Mouse (Mus musculus) effector memory CD4-positive, alpha-beta T cell, adult 7 months (primary cell): ENCODE results near the gene Obp2b. TPM values are rescaled to one million over a fixed set of nuclear protein-coding genes. Genes with fewer than 3 reads are reported as not detected.

Source experiments
- polyA plus RNA-seq: library from polyadenylated mRNA; unstranded; fragments of 100-300 nt; shearing (Covaris generic); gene quantifications from one replicate; pipeline ENCODE4 v1.2.1, GENCODE M21; 2017

Obp2b gene
- polyA plus RNA-seq = not detected

GRCm38 (mm10) chr2:25736709-25737108, at the start of gene Obp2b:
Gene Obp2b (plus strand): TSS chr2:25737009.

GRCm38 (mm10) chr2:25699743-25700142, 37.1 kb upstream of the Obp2b start, which contains the start of gene Obp2a:
Gene Obp2a (plus strand): TSS chr2:25700043.

GRCm38 (mm10) chr2:25706643-25707481, 29.9 kb upstream of the Obp2b start, which contains the start of gene Bmyc:
Gene Bmyc (plus strand): TSS chr2:25706739.

GRCm38 (mm10) chr2:25765269-25765668, 28.5 kb downstream of the Obp2b start, which contains the start of gene Lcn3:
Gene Lcn3 (plus strand): TSS chr2:25765569.

GRCm38 (mm10) chr2:25776717-25777116, 39.9 kb downstream of the Obp2b start, which contains the start of gene Lcn11:
Gene Lcn11 (plus strand): TSS chr2:25777017.

GRCm38 (mm10) chr2:25781957-25782356, 45.1 kb downstream of the Obp2b start, which contains the start of gene Gm13539:
Gene Gm13539 (plus strand): TSS chr2:25782257.

Other genes starting within 250 kb of the Obp2b start
- gene Lcn12, start 243.1 kb upstream of the Obp2b start, polyA plus RNA-seq = not detected
- 71.7 TPM for gene Fbxw5, start 236.3 kb upstream of the Obp2b start, polyA plus RNA-seq
- 4.6 TPM for gene C8g, start 235.3 kb upstream of the Obp2b start, polyA plus RNA-seq
- gene Traf2, start 190.1 kb upstream of the Obp2b start, polyA plus RNA-seq = 81.5 TPM
- 237 TPM for gene Edf1, start 179.2 kb upstream of the Obp2b start, polyA plus RNA-seq
- gene Mamdc4, start 162.2 kb upstream of the Obp2b start, polyA plus RNA-seq = 1.4 TPM
- 49.8 TPM for gene Phpt1, start 161.8 kb upstream of the Obp2b start, polyA plus RNA-seq
- gene Ajm1, start 155.3 kb upstream of the Obp2b start, polyA plus RNA-seq = 1.1 TPM
- 33.1 TPM for gene Rabl6, start 128.5 kb upstream of the Obp2b start, polyA plus RNA-seq
- gene Ccdc183, start 119.3 kb upstream of the Obp2b start, polyA plus RNA-seq = 0.22 TPM
- gene Tmem141, start 115.0 kb upstream of the Obp2b start, polyA plus RNA-seq = 4.9 TPM
- gene Fcna, start 109.0 kb upstream of the Obp2b start, polyA plus RNA-seq = not detected
- not detected for gene Lcn8, start 83.9 kb upstream of the Obp2b start, polyA plus RNA-seq
- gene Lcn5, start 79.1 kb upstream of the Obp2b start, polyA plus RNA-seq = not detected
- not detected for gene Lcn6, start 60.2 kb upstream of the Obp2b start, polyA plus RNA-seq
- 0.46 TPM for gene Lcn10, start 54.3 kb upstream of the Obp2b start, polyA plus RNA-seq
- gene Obp2a, start 37.0 kb upstream of the Obp2b start, polyA plus RNA-seq = not detected
- gene Bmyc, start 30.3 kb upstream of the Obp2b start, polyA plus RNA-seq = 23.6 TPM
- not detected for gene Lcn3, start 28.6 kb downstream of the Obp2b start, polyA plus RNA-seq
- not detected for gene Lcn11, start 40.0 kb downstream of the Obp2b start, polyA plus RNA-seq
- gene Gm13539, start 45.2 kb downstream of the Obp2b start, polyA plus RNA-seq = not detected
- gene Glt6d1, start 78.8 kb downstream of the Obp2b start, polyA plus RNA-seq = 0.73 TPM
- gene Lcn9, start 86.1 kb downstream of the Obp2b start, polyA plus RNA-seq = not detected
- not detected for gene Sohlh1, start 110.2 kb downstream of the Obp2b start, polyA plus RNA-seq
- gene Kcnt1, start 126.7 kb downstream of the Obp2b start, polyA plus RNA-seq = 0.15 TPM
- 16.7 TPM for gene Camsap1, start 246.3 kb downstream of the Obp2b start, polyA plus RNA-seq